Mouse (Mus musculus): Measurements from ENCODE around the gene Brwd3.

DNA sequence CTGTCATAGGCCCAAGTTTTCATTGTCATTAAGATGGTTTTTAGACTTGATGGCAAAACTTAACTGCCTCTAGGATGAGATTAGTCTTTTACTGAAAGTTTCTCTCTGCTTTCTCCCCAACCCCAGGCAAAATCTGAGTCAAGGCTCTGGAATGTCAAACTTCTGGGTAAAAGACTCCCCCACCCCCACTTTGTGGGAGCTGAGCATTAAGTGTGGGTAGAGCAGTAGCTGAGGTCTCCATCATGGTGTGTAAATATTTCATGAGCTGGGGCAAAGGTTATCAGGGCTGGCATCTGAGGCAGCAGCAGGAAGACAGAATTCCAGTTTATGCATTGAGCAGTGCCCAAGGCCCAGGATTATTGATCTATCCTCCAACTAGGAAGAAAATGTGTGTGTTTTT lies 102.4 kb downstream of the Brwd3 start:
- no peak for TF ChIP-seq CTCF (IDR thresholded peaks at IDR 0.05; ENCODE audit: insufficient read depth, low read length)
- TF ChIP-seq POLR2A (IDR thresholded peaks at IDR 0.05; ENCODE audit: borderline replicate concordance, extremely low read depth, low read depth, low read length), result no peak
